In genomic region chr4:86857113-86858069, GRCm38 (mm10) we compare ENCODE assay signal across 8 mouse cellular contexts. TPM values are rescaled to one million over a fixed set of nuclear protein-coding genes. Genes with fewer than 3 reads are reported as not detected.
DNase-seq lines count a peak whose midpoint lies in the region; ATAC-seq and TF ChIP-seq lines count a peak whose summit lies in the region.

Gene Rps6 (minus strand): TSS chr4:86857412.

- under 1% methylated on average over 67 of the region's 68 CpGs for WGBS in forebrain, embryonic 16.5 days
- WGBS in lung, embryonic 14.5 days, result under 1% methylated on average over 68 of the region's 68 CpGs
- WGBS in olfactory bulb, adult 2 months, result under 1% methylated on average over 68 of the region's 68 CpGs
- under 1% methylated on average over 68 of the region's 68 CpGs for WGBS in thymus, adult 2 months

- H3K4me1 ChIP-seq in ES-E14 (ENCODE audit: control insufficient read depth in 2 of 2, insufficient read depth in 2 of 2, low read length in 2 of 2, poor library complexity in 1 of 2), result 0 out of 4 replicates have a peak, but pooled peaks cover 0 to 3% of the 10 kb centered on the region in 2 experiments
- peaks cover 15% of the 10 kb centered on the region for H3K4me1 ChIP-seq in forebrain, embryonic 16.5 days (replicated peaks; ENCODE audit: control insufficient read depth, insufficient read depth, low read length)
- H3K4me1 ChIP-seq in lung, embryonic 14.5 days (ENCODE audit: insufficient read depth), result peaks cover 6% of the 10 kb centered on the region; the same call in 1 of the 2 replicates
- peaks cover 3% of the 10 kb centered on the region; the same call in 1 of the 2 replicates for H3K4me1 ChIP-seq in olfactory bulb, adult 2 months (ENCODE audit: control insufficient read depth, insufficient read depth, low read length)
- 0 out of 2 replicates have a peak, but pooled peaks cover 5% of the 10 kb centered on the region for H3K4me1 ChIP-seq in thymus, adult 2 months (replicated peaks; ENCODE audit: control insufficient read depth, insufficient read depth, low read length)

- ATAC-seq in forebrain, embryonic 16.5 days, result peak; percentile 98
- peak; percentile 96 for ATAC-seq in lung, embryonic 14.5 days (ENCODE audit: insufficient read depth)

- peak; percentile 91 for DNase-seq in ES-E14 (ENCODE audit: low read depth, low spot score)
- peak; percentile 96 for DNase-seq in cerebellum, adult 11-12 months
- peak; percentile 97 for DNase-seq in heart, postnatal 36 days
- DNase-seq in layer of hippocampus, adult 2 months (ENCODE audit: low spot score in 2 of 2), result peak; percentile 95 to 97
- DNase-seq in lung, embryonic 14.5 days, result peak; percentile 100
- peak; percentile 94 for DNase-seq in thymus, adult 2 months

- H3K27ac ChIP-seq in ES-E14 (ENCODE audit: insufficient read depth, low read depth, low read length, poor library complexity, severe bottlenecking), result peak within 1 kb of the TSS; percentile 92
- H3K27ac ChIP-seq in forebrain, embryonic 16.5 days (ENCODE audit: low read length), result peak within 1 kb of the TSS; percentile 97
- H3K27ac ChIP-seq in layer of hippocampus, adult 2 months, result peak within 1 kb of the TSS; percentile 98
- H3K27ac ChIP-seq in lung, embryonic 14.5 days (ENCODE audit: low read depth), result peak within 1 kb of the TSS; percentile 97
- peak within 1 kb of the TSS; percentile 95 for H3K27ac ChIP-seq in olfactory bulb, adult 2 months (ENCODE audit: insufficient read depth, low read depth, low read length)
- H3K27ac ChIP-seq in thymus, adult 2 months (ENCODE audit: control insufficient read depth, insufficient read depth, low read length), result peak within 1 kb of the TSS; percentile 40

- intact Hi-C loops in heart, postnatal 36 days (cut with DNase I), result loop anchor here (1.0 to 10.0 kb wide), 4 partner anchors 17 to 283 kb away; partner anchors contain the start of genes Acer2, Haus6 and Rraga

- TF ChIP-seq CTCF in layer of hippocampus, adult 2 months (conservative IDR thresholded peaks at IDR 0.05), result 0 out of 2 replicates have a peak, but pooled peaks have one; percentile 4
- no peak for TF ChIP-seq CTCF in lung, embryonic 14.5 days (IDR thresholded peaks at IDR 0.05; ENCODE audit: low read depth)
- TF ChIP-seq CTCF in olfactory bulb, adult 2 months (IDR thresholded peaks at IDR 0.05; ENCODE audit: insufficient read depth, low read depth, low read length), result no peak
- TF ChIP-seq CTCF in thymus, adult 2 months (IDR thresholded peaks at IDR 0.05; ENCODE audit: borderline replicate concordance, control insufficient read depth, extremely low read depth, insufficient read depth, low read length, poor library complexity), result no peak

- H3K9me3 ChIP-seq in ES-E14 (ENCODE audit: control insufficient read depth, insufficient read depth, low read depth, low read length), result no peaks in the 10 kb centered on the region
- no peaks in the 10 kb centered on the region for H3K9me3 ChIP-seq in forebrain, embryonic 16.5 days (ENCODE audit: control insufficient read depth, low read length)
- H3K9me3 ChIP-seq in lung, embryonic 14.5 days (ENCODE audit: low read depth, low read length), result no peaks in the 10 kb centered on the region

- H3K4me2 ChIP-seq in forebrain, embryonic 16.5 days (ENCODE audit: low read length), result peak within 1 kb of the TSS; percentile 85
- peak within 1 kb of the TSS; percentile 87 for H3K4me2 ChIP-seq in lung, embryonic 14.5 days

- peak within 1 kb of the TSS; percentile 97 for H3K9ac ChIP-seq in ES-E14 (ENCODE audit: insufficient read depth, low read depth, low read length, poor library complexity, severe bottlenecking)
- peak within 1 kb of the TSS; percentile 95 for H3K9ac ChIP-seq in forebrain, embryonic 16.5 days (replicated peaks; ENCODE audit: low read depth, low read length)
- peak within 1 kb of the TSS; percentile 100 for H3K9ac ChIP-seq in lung, embryonic 14.5 days

- in situ Hi-C loops in ES-E14 (cut with MboI; ENCODE audit: low sequenced_read_pairs in 2 of 2, unreplicated experiment in 2 of 2), result no loop called here

- TF ChIP-seq POLR2A in olfactory bulb, adult 2 months (IDR thresholded peaks at IDR 0.05; ENCODE audit: insufficient read depth, low read depth, low read length), result peak; percentile 93
- TF ChIP-seq POLR2A in thymus, adult 2 months (IDR thresholded peaks at IDR 0.05; ENCODE audit: control insufficient read depth, extremely low read depth, insufficient read depth, low read length, poor library complexity), result peak; percentile 95

- no peaks in the 10 kb centered on the region for H3K27me3 ChIP-seq in forebrain, embryonic 16.5 days (replicated peaks; ENCODE audit: control insufficient read depth, insufficient read depth, low read length)
- H3K27me3 ChIP-seq in lung, embryonic 14.5 days (ENCODE audit: insufficient read depth, low read length), result no peaks in the 10 kb centered on the region
- H3K27me3 ChIP-seq in thymus, adult 2 months (ENCODE audit: control insufficient read depth, insufficient read depth, low read length), result no peaks in the 10 kb centered on the region

- peaks cover 27% of the 10 kb centered on the region for H3K36me3 ChIP-seq in ES-E14 (ENCODE audit: control insufficient read depth, insufficient read depth, low read length, poor library complexity, severe bottlenecking)
- H3K36me3 ChIP-seq in forebrain, embryonic 16.5 days (ENCODE audit: control insufficient read depth, insufficient read depth), result peaks cover 21% of the 10 kb centered on the region
- peaks cover 35% of the 10 kb centered on the region for H3K36me3 ChIP-seq in lung, embryonic 14.5 days (ENCODE audit: insufficient read depth)
- peaks cover 25% of the 10 kb centered on the region for H3K36me3 ChIP-seq in thymus, adult 2 months (ENCODE audit: control insufficient read depth, insufficient read depth, low read length)

- peak within 1 kb of the TSS; percentile 84 to 94 for H3K4me3 ChIP-seq in ES-E14 (ENCODE audit: insufficient read depth in 1 of 2, low read depth in 1 of 2, low read length in 2 of 2, poor library complexity in 1 of 2, severe bottlenecking in 1 of 2)
- H3K4me3 ChIP-seq in forebrain, embryonic 16.5 days (replicated peaks; ENCODE audit: low read length), result peak within 1 kb of the TSS; percentile 79
- H3K4me3 ChIP-seq in layer of hippocampus, adult 2 months, result peak within 1 kb of the TSS; percentile 74
- H3K4me3 ChIP-seq in lung, embryonic 14.5 days (ENCODE audit: low read depth, low read length), result peak within 1 kb of the TSS; percentile 98
- peak within 1 kb of the TSS; percentile 88 for H3K4me3 ChIP-seq in olfactory bulb, adult 2 months (ENCODE audit: insufficient read depth, low read depth, low read length)
- H3K4me3 ChIP-seq in thymus, adult 2 months (ENCODE audit: control insufficient read depth, insufficient read depth, low read length), result peak within 1 kb of the TSS; percentile 61

TF ChIP-seq in ES-E14, 5 proteins besides CTCF, POLR2A, EP300 and RAD21:
- no peak for TF ChIP-seq ZC3H11A (IDR thresholded peaks at IDR 0.05; ENCODE audit: borderline replicate concordance, low read depth, low read length)
- TF ChIP-seq MAFK (IDR thresholded peaks at IDR 0.05; ENCODE audit: insufficient read depth, low read depth, low read length), result no peak
- peak; percentile 96 for TF ChIP-seq CHD2 (IDR thresholded peaks at IDR 0.05; ENCODE audit: low read depth, low read length)
- TF ChIP-seq ZNF384 (IDR thresholded peaks at IDR 0.05; ENCODE audit: low read depth, low read length), result no peak
- peak; percentile 58; the same call in 1 of the 2 replicates for TF ChIP-seq HCFC1 (IDR thresholded peaks at IDR 0.05; ENCODE audit: borderline replicate concordance, insufficient read depth, low read length)

RNA-seq across cellular contexts. Expression of gene Rps6, which starts in this region (rescaled TPM):
- total RNA-seq in ES-E14 (2012; rRNA removed), result 2,193 and 2,264 TPM in 2 replicates
- 371 and 373 TPM in 2 replicates for polyA plus RNA-seq in forebrain, embryonic 16.5 days (2015; fragmentation: Nextera tagmentation; extraction: Ambion mirVana)
- total RNA-seq in heart, postnatal 36 days (2021), result 100 to 1,000 TPM; 492 to 522 TPM
- total RNA-seq in layer of hippocampus, adult 2 months (2021), result 100 to 1,000 TPM; 437 to 445 TPM
- 874 and 878 TPM in 2 replicates for polyA plus RNA-seq in lung, embryonic 14.5 days (2014; fragmentation: Nextera tagmentation; extraction: Ambion mirVana)
- polyA plus RNA-seq in olfactory bulb, adult 2 months (2012; ENCODE audit: insufficient read depth, insufficient read length, low replicate concordance, missing spikeins), result 449 TPM in 1 of 2 replicates, not detected in the other
- 826 and 880 TPM in 2 replicates for polyA plus RNA-seq in thymus, adult 2 months (2012; rRNA removed)

Comparison
In these comparisons a context has a peak if more than half of its experiments do, and no peak if none do; other contexts are left out.
1. Peak in every context shown above with its lines: DNase-seq, ATAC-seq, H3K4me3 ChIP-seq and H3K27ac ChIP-seq.
2. H3K27ac ChIP-seq: peak in every context shown above with its lines; median percentile 98 in layer of hippocampus, adult 2 months; 97 in forebrain, embryonic 16.5 days; 97 in lung, embryonic 14.5 days; 95 in olfactory bulb, adult 2 months; 92 in ES-E14; 40 in thymus, adult 2 months.